Mouse (Mus musculus) hindbrain, embryonic 16.5 days (tissue): ENCODE data around the gene Samd7. TPM values are rescaled to one million over a fixed set of nuclear protein-coding genes. Genes with fewer than 3 reads are reported as not detected.

Experiments used
- polyA plus RNA-seq: library from polyadenylated mRNA; unstranded; fragments of >200 nt; fragmentation: Nextera tagmentation; extraction: Ambion mirVana; gene quantifications from 2 replicates; pipeline ENCODE4 v1.2.1, GENCODE M21; 2015

Gene Samd7
- polyA plus RNA-seq, 1 experiment from 2014 or later: 0.05 TPM

Other genes with a start within 250 kb of the Samd7 start
- 7.0 and 7.9 TPM in 2 replicates for gene Mecom, start 198.3 kb upstream of the Samd7 start, polyA plus RNA-seq
- gene Actrt3, start 146.4 kb upstream of the Samd7 start, polyA plus RNA-seq: 0.90 and 0.98 TPM in 2 replicates
- gene Mynn, start 144.2 kb upstream of the Samd7 start, polyA plus RNA-seq: 25.5 and 31.0 TPM in 2 replicates
- 0.09 TPM in 1 of 2 replicates, not detected in the other for gene Lrriq4, start 101.8 kb upstream of the Samd7 start, polyA plus RNA-seq
- gene Lrrc34, start 98.4 kb upstream of the Samd7 start, polyA plus RNA-seq: 1.6 and 2.5 TPM in 2 replicates
- 0.09 and 0.17 TPM in 2 replicates for gene Lrrc31, start 46.5 kb upstream of the Samd7 start, polyA plus RNA-seq
- 69.4 and 74.3 TPM in 2 replicates for gene Sec62, start 46.6 kb downstream of the Samd7 start, polyA plus RNA-seq
- 1.7 and 1.9 TPM in 2 replicates for gene Gpr160, start 109.7 kb downstream of the Samd7 start, polyA plus RNA-seq
- gene Phc3, start 223.1 kb downstream of the Samd7 start, polyA plus RNA-seq: 7.0 TPM in 2 replicates
- gene Prkci, start 249.5 kb downstream of the Samd7 start, polyA plus RNA-seq: 25.3 and 27.9 TPM in 2 replicates